Mouse (Mus musculus) midbrain, embryonic 16.5 days (tissue): ENCODE data around the gene Prss2. TPM values are rescaled to one million over a fixed set of nuclear protein-coding genes. Genes with fewer than 3 reads are reported as not detected.

ENCODE experiments used
- ATAC-seq: fragments of 200-750 bp; cut with Nextera tagmentation; 2 replicates; pipeline ENCODE4 v1.8.0; 2017; ENCODE audit warnings: moderate TSS enrichment
- H3K27ac ChIP-seq: fragments of 300-500 bp; sonication (generic); 2 replicates; pipeline ENCODE4 v1.5.1; 2014; ENCODE audit warnings: mild to moderate bottlenecking, low read length, mixed read lengths
- H3K27me3 ChIP-seq: fragments of 300-500 bp; sonication (generic); 2 replicates; pipeline ENCODE4 v1.6.1; 2014; ENCODE audit warnings: low read depth, low read length, mixed read lengths; ENCODE audit not compliant: control insufficient read depth, insufficient read depth
- H3K36me3 ChIP-seq: fragments of 300-500 bp; sonication (generic); 2 replicates; pipeline ENCODE4 v1.6.1; 2014; ENCODE audit warnings: mild to moderate bottlenecking, low read length, moderate library complexity, mixed read lengths; ENCODE audit not compliant: control insufficient read depth, insufficient read depth
- H3K4me1 ChIP-seq: fragments of 300-500 bp; sonication (generic); 2 replicates; pipeline ENCODE4 v1.6.1; 2014; ENCODE audit warnings: mild to moderate bottlenecking, low read length, mixed read lengths; ENCODE audit not compliant: control insufficient read depth, insufficient read depth
- H3K4me2 ChIP-seq: fragments of 300-500 bp; sonication (generic); 2 replicates; pipeline ENCODE4 v1.6.1; 2014; ENCODE audit warnings: mild to moderate bottlenecking, low read length, mixed read lengths
- H3K4me3 ChIP-seq: fragments of 300-500 bp; sonication (generic); 2 replicates; pipeline ENCODE4 v1.5.1; 2014; ENCODE audit warnings: low read depth, mild to moderate bottlenecking, low read length, moderate library complexity, mixed read lengths
- H3K9ac ChIP-seq: fragments of 300-500 bp; sonication (generic); 2 replicates; pipeline ENCODE4 v1.6.1; 2014; ENCODE audit warnings: low read depth, low read length, mixed read lengths
- H3K9me3 ChIP-seq: fragments of 300-500 bp; sonication (generic); replicated peaks from 2 replicates; pipeline ENCODE4 v1.6.1; 2014; ENCODE audit warnings: mild to moderate bottlenecking, low read length, mixed read lengths; ENCODE audit not compliant: control insufficient read depth, poor library complexity, severe bottlenecking
- WGBS: fragments of 180-500 bp; shearing (Covaris S2); extraction: QIAGEN DNeasy Blood & Tissue Kit; methylation state at CpG from one replicate; pipeline ENCODE4 v1.1.7; 2014; 5-methylcytosine and 5-hydroxymethylcytosine counted together
- polyA plus RNA-seq: library from polyadenylated mRNA; unstranded; fragments of >200 nt; fragmentation: Nextera tagmentation; extraction: Ambion mirVana; gene quantifications from 2 replicates; pipeline ENCODE4 v1.2.1, GENCODE M21; 2015

Gene Prss2
- polyA plus RNA-seq, 1 experiment from 2014 or later: not detected

DNA sequence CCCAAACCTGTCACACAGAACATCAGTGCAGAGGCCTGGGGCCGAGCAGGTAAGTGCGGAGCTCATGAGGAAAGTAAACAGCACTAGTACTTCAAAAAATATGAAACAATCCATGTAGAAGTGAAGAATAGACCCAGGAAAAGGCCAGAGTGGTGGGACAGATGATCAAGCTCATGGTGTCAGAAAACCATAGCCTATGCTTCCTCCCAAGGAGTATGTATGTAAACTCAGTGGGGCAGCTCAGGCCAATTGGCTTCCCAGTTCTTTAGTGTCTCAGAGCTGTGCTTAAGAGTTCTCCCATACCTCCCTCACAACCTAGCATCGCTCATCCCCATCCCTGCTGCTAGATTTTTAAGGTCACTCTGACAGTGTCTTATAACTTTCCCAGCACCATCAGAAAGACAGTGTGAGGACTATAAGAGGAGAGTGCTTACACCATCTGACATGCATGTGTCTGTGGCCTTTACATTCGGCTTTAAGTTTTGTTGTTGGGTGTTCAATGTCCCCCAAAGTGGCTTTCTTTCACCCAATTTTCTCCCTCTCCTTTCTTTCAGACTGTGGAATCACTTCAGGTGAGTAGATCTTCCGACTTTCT, 25.6 kb downstream of the Prss2 start:
- Histone ChIP-seq H3K36me3 (no peaks in the 10 kb centered on the region), H3K9ac (no peak overlapping the region), H3K4me3 (no peak overlapping the region), H3K27me3 (no peaks in the 10 kb centered on the region), H3K4me2 (no peak overlapping the region), H3K27ac (no peak overlapping the region), H3K9me3 (no peaks in the 10 kb centered on the region), H3K4me1 (peaks cover 17% of the 10 kb centered on the region)
- WGBS: 89% methylated on average over 5 of the region's 5 CpGs
- ATAC-seq: no peak

DNA sequence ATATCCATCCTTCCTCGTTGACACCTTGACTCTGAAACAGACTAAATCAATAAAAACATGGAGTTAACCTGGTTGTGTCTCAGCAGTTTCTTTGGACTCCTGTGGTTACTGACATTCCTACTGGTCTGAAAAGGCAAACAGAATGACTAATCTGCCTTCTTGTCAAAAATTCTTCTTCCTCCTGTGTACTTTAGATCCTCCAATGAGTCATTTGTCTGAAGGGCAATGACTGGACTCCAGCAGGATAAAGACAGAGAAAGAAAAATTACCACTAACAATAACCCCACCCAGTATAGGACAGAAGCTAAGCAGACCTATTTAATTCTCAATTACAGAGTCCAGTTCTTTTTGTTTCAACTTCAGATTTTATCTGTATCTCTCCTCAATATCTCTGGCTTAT, 26.7 kb downstream of the Prss2 start:
- Histone ChIP-seq H3K36me3 (no peaks in the 10 kb centered on the region), H3K4me1 (peaks cover 15% of the 10 kb centered on the region), H3K9me3 (no peaks in the 10 kb centered on the region), H3K27ac (no peak overlapping the region), H3K4me2 (no peak overlapping the region), H3K4me3 (no peak overlapping the region), H3K27me3 (no peaks in the 10 kb centered on the region), H3K9ac (no peak overlapping the region)
- WGBS: 58% methylated on average over 1 of the region's 1 CpGs
- ATAC-seq: no peak

DNA sequence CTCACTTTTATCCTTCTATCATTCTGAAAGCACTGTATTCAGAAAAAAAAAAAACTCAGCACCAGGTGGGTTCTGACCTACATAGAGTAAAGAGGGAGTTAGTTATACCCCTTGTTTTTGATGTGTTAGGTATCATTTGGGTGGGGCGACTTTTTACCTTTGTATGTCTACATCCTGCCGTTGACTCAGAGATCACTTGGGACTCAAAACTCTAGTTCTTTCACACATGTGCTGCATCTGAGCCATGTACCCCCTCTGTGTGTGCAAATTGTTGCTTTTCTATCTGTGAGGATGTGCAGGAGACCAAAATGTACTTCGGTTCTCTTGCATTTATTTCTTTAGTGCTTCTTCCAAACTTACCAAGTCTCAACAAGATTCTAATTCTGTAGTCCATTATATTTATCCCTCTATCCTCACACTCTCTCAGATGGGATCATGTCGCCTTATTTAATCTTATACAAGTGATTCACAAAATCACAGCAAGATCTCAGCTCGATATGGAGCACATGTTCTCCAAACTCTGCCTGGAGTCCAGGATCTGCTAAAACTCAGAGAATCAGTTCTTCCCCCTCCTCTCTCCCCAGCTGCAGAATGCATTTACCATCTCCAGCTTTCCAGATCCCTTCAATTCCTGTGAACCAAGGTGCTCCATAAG, 31.9 kb downstream of the Prss2 start:
- no peaks in the 10 kb centered on the region for H3K27me3 ChIP-seq
- no peaks in the 10 kb centered on the region for H3K9me3 ChIP-seq
- H3K4me3 ChIP-seq: no peak overlapping the region
- ATAC-seq: no peak
- H3K27ac ChIP-seq: no peak overlapping the region
- H3K9ac ChIP-seq: no peak overlapping the region
- H3K4me2 ChIP-seq: no peak overlapping the region
- no peaks in the 10 kb centered on the region for H3K36me3 ChIP-seq
- WGBS: 84% methylated on average over 5 of the region's 5 CpGs
- H3K4me1 ChIP-seq: peaks cover 3% of the 10 kb centered on the region; the same call in 1 of the 2 replicates

GRCm38 (mm10) chr6:41554295-41555169, 32.9 kb downstream of the Prss2 start:
- H3K4me1 ChIP-seq: peaks cover 3% of the 10 kb centered on the region; the same call in 1 of the 2 replicates
- no peak for ATAC-seq
- H3K4me3 ChIP-seq: no peak overlapping the region
- WGBS: 86% methylated on average over 7 of the region's 7 CpGs
- no peak overlapping the region for H3K27ac ChIP-seq
- H3K9ac ChIP-seq: no peak overlapping the region
- no peaks in the 10 kb centered on the region for H3K9me3 ChIP-seq
- H3K4me2 ChIP-seq: no peak overlapping the region
- no peaks in the 10 kb centered on the region for H3K27me3 ChIP-seq
- H3K36me3 ChIP-seq: no peaks in the 10 kb centered on the region

GRCm38 (mm10) chr6:41556389-41556788, 34.8 kb downstream of the Prss2 start:
- Histone ChIP-seq H3K36me3 (no peaks in the 10 kb centered on the region), H3K9ac (no peak overlapping the region), H3K4me3 (no peak overlapping the region), H3K4me1 (peaks cover 3% of the 10 kb centered on the region; the same call in 1 of the 2 replicates), H3K4me2 (no peak overlapping the region), H3K27me3 (no peaks in the 10 kb centered on the region), H3K27ac (no peak overlapping the region), H3K9me3 (no peaks in the 10 kb centered on the region)
- ATAC-seq: peak; percentile 86

GRCm38 (mm10) chr6:41557468-41557867, 35.9 kb downstream of the Prss2 start:
- Histone ChIP-seq H3K36me3 (no peaks in the 10 kb centered on the region), H3K9me3 (no peaks in the 10 kb centered on the region), H3K4me2 (no peak overlapping the region), H3K9ac (no peak overlapping the region), H3K4me1 (peaks cover 3% of the 10 kb centered on the region; the same call in 1 of the 2 replicates), H3K4me3 (no peak overlapping the region), H3K27ac (no peak overlapping the region), H3K27me3 (no peaks in the 10 kb centered on the region)
- 79% methylated on average over 5 of the region's 5 CpGs for WGBS
- ATAC-seq: no peak

DNA sequence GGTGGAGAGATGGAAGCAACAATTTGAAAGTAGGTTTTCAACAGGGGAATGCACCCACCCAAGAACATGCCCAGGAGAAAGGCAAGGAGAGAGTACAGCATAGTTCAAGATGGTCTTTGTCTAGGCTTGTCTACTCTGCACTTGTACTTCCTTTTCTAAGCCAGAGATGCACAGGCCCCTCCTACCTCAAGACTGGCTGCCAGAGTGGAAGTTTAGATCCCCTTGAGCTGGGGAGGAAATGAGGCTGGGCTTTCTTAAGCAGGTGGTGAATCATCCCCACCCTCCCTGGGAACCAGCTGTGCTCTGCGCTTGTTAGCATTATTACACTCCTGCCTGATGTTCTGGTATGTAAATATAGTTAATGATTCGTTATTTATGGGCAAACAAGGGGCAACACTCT, 36.7 kb downstream of the Prss2 start:
- Histone ChIP-seq H3K4me2 (no peak overlapping the region), H3K9me3 (no peaks in the 10 kb centered on the region), H3K9ac (no peak overlapping the region), H3K36me3 (no peaks in the 10 kb centered on the region), H3K4me3 (no peak overlapping the region), H3K27ac (no peak overlapping the region), H3K4me1 (peaks cover 3% of the 10 kb centered on the region; the same call in 1 of the 2 replicates), H3K27me3 (no peaks in the 10 kb centered on the region)
- 63% methylated on average over 2 of the region's 2 CpGs for WGBS
- no peak for ATAC-seq

DNA sequence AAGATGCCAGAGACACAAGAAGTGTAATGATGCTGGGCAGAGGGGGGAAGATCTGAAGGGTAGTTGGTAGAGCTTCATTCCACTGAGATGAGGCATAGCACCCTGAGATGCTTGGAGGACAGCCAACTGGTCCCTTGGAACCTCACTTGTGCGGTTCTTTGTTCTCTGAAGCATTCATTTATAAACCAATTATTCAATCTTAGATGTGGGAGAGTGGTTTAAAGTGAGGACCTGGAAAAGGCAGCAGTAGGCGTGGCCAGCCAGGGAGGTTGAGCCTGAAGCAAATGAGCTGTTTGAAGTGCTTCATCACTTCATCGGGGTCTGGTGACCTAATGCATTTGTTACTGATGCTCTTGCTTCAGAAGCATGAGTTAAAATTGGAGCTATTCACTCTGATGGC, 37.7 kb downstream of the Prss2 start:
- ATAC-seq: no peak
- H3K9ac ChIP-seq: no peak overlapping the region
- no peak overlapping the region for H3K4me3 ChIP-seq
- H3K36me3 ChIP-seq: no peaks in the 10 kb centered on the region
- no peak overlapping the region for H3K27ac ChIP-seq
- 70% methylated on average over 3 of the region's 3 CpGs for WGBS
- H3K4me1 ChIP-seq: peaks cover 3% of the 10 kb centered on the region; the same call in 1 of the 2 replicates
- no peaks in the 10 kb centered on the region for H3K27me3 ChIP-seq
- no peaks in the 10 kb centered on the region for H3K9me3 ChIP-seq
- no peak overlapping the region for H3K4me2 ChIP-seq

DNA sequence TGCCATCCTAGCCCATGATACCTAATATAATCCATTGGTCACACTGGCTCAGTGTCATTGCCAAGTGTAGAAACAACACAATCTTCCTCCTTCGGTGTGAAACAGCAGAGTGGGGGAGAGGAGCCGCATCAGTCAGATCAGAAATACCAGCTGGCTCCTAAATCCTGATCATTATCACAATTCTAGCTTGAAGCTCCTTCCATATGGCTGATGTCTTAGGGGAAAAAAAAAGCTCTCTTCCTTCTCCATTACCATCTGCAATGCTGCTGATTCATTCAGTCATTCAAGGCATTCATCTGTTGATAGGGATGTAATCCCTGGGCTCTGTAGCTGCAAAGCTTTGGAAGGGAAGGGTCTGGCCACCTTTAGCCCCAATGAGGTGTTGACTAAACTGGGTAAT, 38.7 kb downstream of the Prss2 start:
- H3K27ac ChIP-seq: no peak overlapping the region
- no peaks in the 10 kb centered on the region for H3K36me3 ChIP-seq
- WGBS: 67% methylated on average over 2 of the region's 2 CpGs
- H3K4me1 ChIP-seq: peaks cover 3% of the 10 kb centered on the region; the same call in 1 of the 2 replicates
- no peak overlapping the region for H3K4me2 ChIP-seq
- H3K9ac ChIP-seq: no peak overlapping the region
- H3K9me3 ChIP-seq: no peaks in the 10 kb centered on the region
- H3K27me3 ChIP-seq: no peaks in the 10 kb centered on the region
- ATAC-seq: no peak
- H3K4me3 ChIP-seq: no peak overlapping the region
